Mouse (Mus musculus) midbrain, embryonic 14.5 days (tissue): ENCODE measurements around the gene Marveld2. TPM values are rescaled to one million over a fixed set of nuclear protein-coding genes. Genes with fewer than 3 reads are reported as not detected.
A peak's percentile ranks its signal among the peaks of the same experiment; 100 is the strongest.

Experiments used
- ATAC-seq: fragments of 200-750 bp; cut with Nextera tagmentation; 2 replicates; pipeline ENCODE4 v1.8.0; 2017; ENCODE audit warnings: moderate number of reproducible peaks, moderate library complexity; ENCODE audit not compliant: low FRiP score, low TSS enrichment
- DNase-seq: peaks from one replicate; pipeline ENCODE4 v3.0.0-alpha.2; 2015
- H3K27ac ChIP-seq: fragments of 300-500 bp; sonication (generic); replicated peaks from 2 replicates; pipeline ENCODE4 v1.5.1; 2014; ENCODE audit warnings: mild to moderate bottlenecking, low read depth, low read length, moderate library complexity
- H3K27me3 ChIP-seq: fragments of 300-500 bp; sonication (generic); 2 replicates; pipeline ENCODE4 v1.6.1; 2014; ENCODE audit warnings: low read length, control low read depth, mixed read lengths; ENCODE audit not compliant: control insufficient read depth, insufficient read depth
- H3K36me3 ChIP-seq: fragments of 300-500 bp; sonication (generic); 2 replicates; pipeline ENCODE4 v1.6.1; 2014; ENCODE audit warnings: low read length, control low read depth; ENCODE audit not compliant: control insufficient read depth, insufficient read depth
- H3K4me1 ChIP-seq: fragments of 300-500 bp; sonication (generic); 2 replicates; pipeline ENCODE4 v1.6.1; 2014; ENCODE audit warnings: mild to moderate bottlenecking, antibody characterized with exemption, low read length, control low read depth; ENCODE audit not compliant: control insufficient read depth, insufficient read depth
- H3K4me2 ChIP-seq: fragments of 300-500 bp; sonication (generic); 2 replicates; pipeline ENCODE4 v1.6.1; 2014; ENCODE audit warnings: mild to moderate bottlenecking, low read length, moderate library complexity
- H3K4me3 ChIP-seq: fragments of 300-500 bp; sonication (generic); replicated peaks from 2 replicates; pipeline ENCODE4 v1.5.1; 2014; ENCODE audit warnings: low read depth, low read length
- H3K9ac ChIP-seq: fragments of 300-500 bp; sonication (generic); replicated peaks from 2 replicates; pipeline ENCODE4 v1.6.1; 2014; ENCODE audit warnings: mild to moderate bottlenecking, low read length, moderate library complexity
- H3K9me3 ChIP-seq: fragments of 300-500 bp; sonication (generic); 2 replicates; pipeline ENCODE4 v1.6.1; 2016; ENCODE audit warnings: low read length, control low read depth, mixed read lengths; ENCODE audit not compliant: control insufficient read depth
- WGBS: fragments of 180-500 bp; shearing (Covaris S2); extraction: QIAGEN DNeasy Blood & Tissue Kit; methylation state at CpG from one replicate; pipeline ENCODE4 v1.1.7; 2014; 5-methylcytosine and 5-hydroxymethylcytosine counted together
- polyA plus RNA-seq: library from polyadenylated mRNA; unstranded; fragments of >200 nt; fragmentation: Nextera tagmentation; extraction: Ambion mirVana; gene quantifications from 2 replicates; pipeline ENCODE4 v1.2.1, GENCODE M21; 2014

Marveld2 gene
- polyA plus RNA-seq, 1 experiment from 2014 or later: 2.7 TPM

- no peaks in the 10 kb centered on the region for H3K4me1 ChIP-seq
- 0 out of 2 replicates have a peak, but pooled peaks cover 5% of the 10 kb centered on the region for H3K9me3 ChIP-seq
- H3K4me2 ChIP-seq: no peak overlapping the region
- no peaks in the 10 kb centered on the region for H3K36me3 ChIP-seq
- H3K27ac ChIP-seq: no peak overlapping the region
- 82% methylated on average over 10 of the region's 10 CpGs for WGBS
- ATAC-seq (no peak), DNase-seq (no peak)
- H3K4me3 ChIP-seq: no peak overlapping the region
- no peaks in the 10 kb centered on the region for H3K27me3 ChIP-seq
- H3K9ac ChIP-seq: no peak overlapping the region
Measured at GRCm38 (mm10) chr13:100603031-100603737, 13.6 kb downstream of the Marveld2 start.

GRCm38 (mm10) chr13:100602239-100602902, 14.4 kb downstream of the Marveld2 start:
- no peak overlapping the region for H3K9ac ChIP-seq
- H3K27me3 ChIP-seq: no peaks in the 10 kb centered on the region
- ATAC-seq (no peak), DNase-seq (no peak)
- H3K4me1 ChIP-seq: no peaks in the 10 kb centered on the region
- WGBS: 58% methylated on average over 5 of the region's 5 CpGs
- H3K27ac ChIP-seq: no peak overlapping the region
- no peak overlapping the region for H3K4me2 ChIP-seq
- no peaks in the 10 kb centered on the region for H3K36me3 ChIP-seq
- H3K4me3 ChIP-seq: no peak overlapping the region
- H3K9me3 ChIP-seq: no peaks in the 10 kb centered on the region

- no peak for DNase-seq
- no peak overlapping the region for H3K27ac ChIP-seq
- 74% methylated on average over 7 of the region's 8 CpGs for WGBS
- no peaks in the 10 kb centered on the region for H3K9me3 ChIP-seq
- no peak overlapping the region for H3K4me2 ChIP-seq
- H3K4me3 ChIP-seq: no peak overlapping the region
- ATAC-seq: no peak
- H3K9ac ChIP-seq: no peak overlapping the region
- no peaks in the 10 kb centered on the region for H3K27me3 ChIP-seq
- H3K4me1 ChIP-seq: no peaks in the 10 kb centered on the region
- no peaks in the 10 kb centered on the region for H3K36me3 ChIP-seq
Measured at GRCm38 (mm10) chr13:100601034-100601433, 15.7 kb downstream of the Marveld2 start.

GRCm38 (mm10) chr13:100600317-100600716, 16.5 kb downstream of the Marveld2 start:
- no peak overlapping the region for H3K4me2 ChIP-seq
- DNase-seq (no peak), ATAC-seq (no peak)
- no peaks in the 10 kb centered on the region for H3K4me1 ChIP-seq
- no peak overlapping the region for H3K27ac ChIP-seq
- 79% methylated on average over 12 of the region's 12 CpGs for WGBS
- H3K27me3 ChIP-seq: no peaks in the 10 kb centered on the region
- H3K9me3 ChIP-seq: no peaks in the 10 kb centered on the region
- no peak overlapping the region for H3K9ac ChIP-seq
- no peaks in the 10 kb centered on the region for H3K36me3 ChIP-seq
- H3K4me3 ChIP-seq: no peak overlapping the region

- Histone ChIP-seq H3K27ac (no peak overlapping the region), H3K9me3 (no peaks in the 10 kb centered on the region), H3K4me2 (no peak overlapping the region), H3K4me3 (no peak overlapping the region), H3K36me3 (no peaks in the 10 kb centered on the region), H3K4me1 (no peaks in the 10 kb centered on the region), H3K27me3 (no peaks in the 10 kb centered on the region), H3K9ac (no peak overlapping the region)
- no peak for DNase-seq
- no peak for ATAC-seq
- WGBS: 86% methylated on average over 9 of the region's 9 CpGs
Measured at GRCm38 (mm10) chr13:100597284-100597683, 19.5 kb downstream of the Marveld2 start.

- Histone ChIP-seq H3K36me3 (no peaks in the 10 kb centered on the region), H3K27ac (no peak overlapping the region), H3K4me1 (no peaks in the 10 kb centered on the region), H3K9ac (no peak overlapping the region), H3K4me3 (no peak overlapping the region), H3K27me3 (no peaks in the 10 kb centered on the region), H3K4me2 (no peak overlapping the region), H3K9me3 (no peaks in the 10 kb centered on the region)
- ATAC-seq (no peak), DNase-seq (no peak)
- 89% methylated on average over 3 of the region's 3 CpGs for WGBS
Measured at GRCm38 (mm10) chr13:100595552-100595885, 21.3 kb downstream of the Marveld2 start.

- Histone ChIP-seq H3K4me2 (no peak overlapping the region), H3K27ac (no peak overlapping the region)
Measured at GRCm38 (mm10) chr13:100594838-100595551, 21.8 kb downstream of the Marveld2 start.

GRCm38 (mm10) chr13:100594041-100594792, 22.6 kb downstream of the Marveld2 start:
- 0 out of 2 replicates have a peak overlapping the region, but pooled peaks have one; percentile 27 for H3K4me2 ChIP-seq
- H3K4me3 ChIP-seq: no peak overlapping the region
- no peaks in the 10 kb centered on the region for H3K36me3 ChIP-seq
- no peaks in the 10 kb centered on the region for H3K27me3 ChIP-seq
- no peak overlapping the region for H3K9ac ChIP-seq
- peak; percentile 63; the same call in 1 of the 2 replicates for ATAC-seq
- 60% methylated on average over 11 of the region's 17 CpGs for WGBS
- no peaks in the 10 kb centered on the region for H3K4me1 ChIP-seq
- peak; percentile 65 for DNase-seq
- H3K9me3 ChIP-seq: no peaks in the 10 kb centered on the region
- peak overlapping the region; percentile 71 for H3K27ac ChIP-seq

More at GRCm38 (mm10) chr13:100594838-100595551, 21.8 kb downstream of the Marveld2 start:
- DNase-seq: no peak
- WGBS: 75% methylated on average over 5 of the region's 5 CpGs
- Histone ChIP-seq H3K36me3 (no peaks in the 10 kb centered on the region), H3K27me3 (no peaks in the 10 kb centered on the region), H3K9me3 (no peaks in the 10 kb centered on the region), H3K9ac (no peak overlapping the region), H3K4me1 (no peaks in the 10 kb centered on the region), H3K4me3 (no peak overlapping the region)
- no peak for ATAC-seq
